Mouse (Mus musculus) heart, embryonic 13.5 days (tissue): ENCODE data around the gene Gm11938. TPM values are rescaled to one million over a fixed set of nuclear protein-coding genes. Genes with fewer than 3 reads are reported as not detected.
"Not testable (repeated sequence)": the region's sequence is repeated elsewhere in the genome, so short reads cannot be mapped to it uniquely, and the experiment has no call there.

Experiments
- ATAC-seq: fragments of 200-750 bp; cut with Nextera tagmentation; 2 replicates; pipeline ENCODE4 v1.8.0; 2017; ENCODE audit warnings: moderate TSS enrichment; ENCODE audit not compliant: insufficient number of reproducible peaks, low FRiP score, low TSS enrichment; ENCODE audit errors: extremely low read depth
- H3K27ac ChIP-seq: fragments of 300-500 bp; sonication (generic); replicated peaks from 2 replicates; pipeline ENCODE4 v1.5.1; 2015; ENCODE audit warnings: moderate library complexity, mild to moderate bottlenecking, inconsistent platforms
- H3K27me3 ChIP-seq: fragments of 300-500 bp; sonication (generic); replicated peaks from 2 replicates; pipeline ENCODE4 v1.6.1; 2015; ENCODE audit warnings: mild to moderate bottlenecking, inconsistent platforms
- H3K36me3 ChIP-seq: fragments of 300-500 bp; sonication (generic); 2 replicates; pipeline ENCODE4 v1.6.1; 2015; ENCODE audit warnings: mild to moderate bottlenecking, inconsistent platforms
- H3K4me1 ChIP-seq: fragments of 300-500 bp; sonication (generic); 2 replicates; pipeline ENCODE4 v1.6.1; 2015; ENCODE audit warnings: inconsistent platforms
- H3K4me2 ChIP-seq: fragments of 300-500 bp; sonication (generic); 2 replicates; pipeline ENCODE4 v1.6.1; 2015; ENCODE audit warnings: inconsistent platforms, mild to moderate bottlenecking, moderate library complexity
- H3K4me3 ChIP-seq: fragments of 300-500 bp; sonication (generic); 2 replicates; pipeline ENCODE4 v1.5.1; 2015; ENCODE audit warnings: moderate library complexity, mild to moderate bottlenecking, inconsistent platforms
- H3K9ac ChIP-seq: fragments of 300-500 bp; sonication (generic); 2 replicates; pipeline ENCODE4 v1.6.1; 2015; ENCODE audit warnings: inconsistent platforms, mild to moderate bottlenecking, moderate library complexity
- H3K9me3 ChIP-seq: fragments of 300-500 bp; sonication (generic); 2 replicates; pipeline ENCODE4 v1.6.1; 2016; ENCODE audit warnings: inconsistent platforms
- WGBS: fragments of 180-500 bp; shearing (Covaris S2); methylation state at CpG from one replicate; pipeline ENCODE4 v1.1.7; 2015; ENCODE audit warnings: mixed read lengths; 5-methylcytosine and 5-hydroxymethylcytosine counted together
- polyA plus RNA-seq: library from polyadenylated mRNA; unstranded; fragments of >200 nt; fragmentation: Nextera tagmentation; extraction: Ambion mirVana; gene quantifications from 2 replicates; pipeline ENCODE4 v1.2.1, GENCODE M21; 2015

Gene Gm11938
- not detected in 2 replicates for polyA plus RNA-seq

DNA sequence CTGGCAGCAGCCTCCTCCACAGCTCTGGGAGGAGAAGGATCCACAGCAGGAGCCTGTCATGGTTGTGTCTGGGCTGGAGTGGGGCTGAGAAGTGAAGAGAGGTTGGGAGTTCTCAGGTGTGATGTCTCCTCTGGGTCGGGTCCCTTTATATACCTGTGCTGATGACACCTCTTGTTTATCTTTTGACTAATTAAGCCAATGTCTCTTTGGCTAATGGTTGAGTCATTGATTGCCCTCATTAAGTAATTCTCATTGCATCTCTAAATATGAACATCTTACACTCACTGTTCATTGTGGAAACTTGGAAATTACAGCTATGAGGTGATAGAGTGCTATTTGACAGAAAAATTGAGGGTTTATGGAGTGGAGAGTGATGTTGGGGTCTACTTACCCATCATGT is at the start of gene Gm11938:
Gene Gm11938 (minus strand): TSS at position 101 of the 400 bp plus-strand sequence.
- not testable (repeated sequence) for H3K27me3 ChIP-seq, H3K36me3 ChIP-seq, ATAC-seq, H3K4me3 ChIP-seq, H3K9ac ChIP-seq, H3K27ac ChIP-seq, H3K9me3 ChIP-seq, H3K4me2 ChIP-seq, H3K4me1 ChIP-seq
- WGBS: 42% methylated on average over 1 of the region's 1 CpGs

DNA sequence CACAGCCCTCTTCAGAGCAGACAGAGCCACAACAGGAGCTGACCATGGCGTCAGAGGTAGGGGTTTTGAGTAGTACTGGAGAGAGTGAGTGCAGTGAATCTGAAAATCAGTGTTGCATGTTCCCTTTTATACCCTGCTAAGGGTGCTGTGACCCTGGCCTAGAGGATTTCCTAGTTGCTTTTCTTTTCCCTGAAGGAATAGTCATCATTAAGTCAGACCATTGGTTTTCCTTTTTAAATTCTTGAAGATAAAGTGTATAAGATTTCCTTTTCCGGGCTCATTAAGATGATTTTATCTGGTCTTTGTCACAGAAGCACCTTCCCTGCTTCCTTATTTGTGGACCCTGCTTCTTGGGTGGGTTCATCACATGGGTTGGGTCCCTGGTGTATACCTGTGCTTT is 47.0 kb upstream of the Gm11938 start, which contains the start of gene Gm11555:
Gene Gm11555 (minus strand): TSS at position 101 of the 400 bp plus-strand sequence.
- H3K4me1 ChIP-seq: no peaks in the 10 kb centered on the region
- no peak within 1 kb of the TSS for H3K4me2 ChIP-seq
- no peak for ATAC-seq
- no peaks in the 10 kb centered on the region for H3K36me3 ChIP-seq
- no peaks in the 10 kb centered on the region; the same call in 1 of the 2 replicates for H3K27me3 ChIP-seq
- no peak within 1 kb of the TSS for H3K4me3 ChIP-seq
- WGBS: 65% methylated on average over 2 of the region's 2 CpGs
- no peaks in the 10 kb centered on the region; the same call in 1 of the 2 replicates for H3K9me3 ChIP-seq
- no peak within 1 kb of the TSS for H3K27ac ChIP-seq
- H3K9ac ChIP-seq: no peak within 1 kb of the TSS

DNA sequence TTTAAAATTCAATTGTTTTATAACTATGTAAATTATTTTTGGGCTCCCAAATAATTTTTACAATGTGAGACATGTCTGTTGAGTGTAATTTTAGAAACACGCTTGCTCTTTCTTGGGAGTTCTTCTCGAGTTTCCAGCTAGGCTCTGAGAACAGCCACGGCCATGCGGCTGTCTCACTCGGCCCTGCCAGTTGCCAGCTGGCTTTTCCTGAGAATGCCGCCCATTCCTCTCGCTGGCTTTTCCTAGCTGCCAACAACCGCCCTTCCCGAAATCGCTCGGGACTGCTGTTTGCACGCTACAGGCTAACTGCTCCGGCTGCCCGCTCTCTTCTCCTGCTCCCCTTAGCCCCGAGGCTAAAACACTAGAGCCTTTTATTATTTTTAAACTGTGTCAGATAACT is 43.3 kb upstream of the Gm11938 start:
- Histone ChIP-seq H3K4me1 (no peaks in the 10 kb centered on the region), H3K9ac (no peak overlapping the region), H3K27ac (no peak overlapping the region), H3K36me3 (no peaks in the 10 kb centered on the region), H3K4me3 (no peak overlapping the region), H3K9me3 (no peaks in the 10 kb centered on the region; the same call in 1 of the 2 replicates), H3K4me2 (no peak overlapping the region), H3K27me3 (peaks cover 3% of the 10 kb centered on the region)
- WGBS: 79% methylated on average over 15 of the region's 15 CpGs
- no peak for ATAC-seq

DNA sequence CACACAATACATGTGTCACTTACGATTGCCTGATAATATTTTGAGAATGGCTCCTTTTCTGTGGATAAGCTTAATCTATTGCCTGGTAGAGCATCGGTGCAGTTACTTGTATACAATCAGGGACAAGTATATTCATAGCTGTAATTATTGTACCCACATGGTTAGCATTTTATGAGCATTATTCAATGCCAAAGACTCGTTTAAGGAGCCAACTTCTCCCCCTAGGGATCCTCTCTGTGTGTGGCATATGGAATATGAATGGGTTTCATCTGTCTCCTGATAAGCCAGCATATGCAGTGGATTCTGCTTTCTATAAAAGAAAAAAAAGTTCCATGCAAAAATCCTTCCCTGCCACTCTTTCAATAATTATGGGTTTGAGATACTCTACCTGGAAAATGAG is 41.2 kb upstream of the Gm11938 start:
- H3K27me3 ChIP-seq: peaks cover 3% of the 10 kb centered on the region
- no peaks in the 10 kb centered on the region for H3K36me3 ChIP-seq
- no peak overlapping the region for H3K9ac ChIP-seq
- H3K4me3 ChIP-seq: no peak overlapping the region
- no peak overlapping the region for H3K4me2 ChIP-seq
- ATAC-seq: no peak
- no peak overlapping the region for H3K27ac ChIP-seq
- H3K9me3 ChIP-seq: no peaks in the 10 kb centered on the region
- 70% methylated on average over 3 of the region's 3 CpGs for WGBS
- no peaks in the 10 kb centered on the region for H3K4me1 ChIP-seq

DNA sequence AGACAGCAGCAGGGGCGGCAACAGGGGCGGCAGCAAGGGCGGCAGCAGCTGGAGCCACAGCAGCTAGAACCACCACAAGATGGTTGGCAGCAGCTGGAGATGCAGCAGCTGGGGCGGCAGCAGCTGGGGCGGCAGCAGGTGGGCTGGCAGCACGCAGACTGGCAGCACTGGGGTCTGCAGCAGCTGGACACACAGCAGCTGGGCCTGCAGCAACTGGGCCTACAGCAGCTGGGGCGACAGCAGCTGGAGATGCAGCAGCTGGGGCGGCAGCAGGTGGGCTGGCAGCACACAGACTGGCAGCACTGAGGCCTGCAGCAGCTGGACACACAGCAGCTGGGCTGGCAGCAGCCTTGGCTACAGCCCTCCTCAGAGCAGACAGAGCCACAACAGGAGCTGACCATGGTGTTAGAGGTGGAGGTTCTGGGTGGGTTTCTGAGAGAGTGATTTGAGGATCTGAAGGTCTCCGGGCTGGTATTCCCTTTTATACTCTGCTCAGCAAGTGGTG is 40.6 kb upstream of the Gm11938 start, which contains the start of gene Krtap4-7:
Gene Krtap4-7 (minus strand): TSS at position 455 of the 505 bp plus-strand sequence.
- not testable (repeated sequence) for H3K4me1 ChIP-seq, H3K9me3 ChIP-seq, H3K4me3 ChIP-seq, H3K27ac ChIP-seq, H3K9ac ChIP-seq, H3K36me3 ChIP-seq, H3K4me2 ChIP-seq, H3K27me3 ChIP-seq, ATAC-seq
- 74% methylated on average over 9 of the region's 9 CpGs for WGBS

DNA sequence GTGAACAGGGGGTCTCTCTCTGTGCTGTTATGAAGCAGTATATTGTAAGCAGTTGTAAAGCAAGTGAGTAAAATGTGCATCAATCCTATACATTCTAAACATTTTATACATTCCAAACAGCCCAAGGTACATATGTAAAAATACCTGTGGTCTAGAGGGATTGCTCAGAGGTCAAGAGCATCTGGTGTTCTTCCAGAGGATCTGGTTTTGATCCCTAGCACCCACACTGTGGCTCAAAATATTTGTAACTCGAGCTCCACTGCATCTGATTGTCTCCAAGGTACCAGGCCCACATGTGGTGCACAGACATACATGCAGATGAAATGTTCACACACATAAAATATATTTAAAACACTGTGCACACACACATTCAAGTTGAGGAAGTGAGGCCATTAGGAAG is 37.8 kb upstream of the Gm11938 start:
- Histone ChIP-seq H3K27me3 (peaks cover 3% of the 10 kb centered on the region; the same call in 1 of the 2 replicates), H3K9me3 (no peaks in the 10 kb centered on the region), H3K9ac (no peak overlapping the region), H3K4me2 (no peak overlapping the region), H3K4me3 (no peak overlapping the region), H3K4me1 (peaks cover 3% of the 10 kb centered on the region; the same call in 1 of the 2 replicates), H3K36me3 (no peaks in the 10 kb centered on the region), H3K27ac (no peak overlapping the region)
- ATAC-seq: no peak
- 13% methylated on average over 1 of the region's 1 CpGs for WGBS

DNA sequence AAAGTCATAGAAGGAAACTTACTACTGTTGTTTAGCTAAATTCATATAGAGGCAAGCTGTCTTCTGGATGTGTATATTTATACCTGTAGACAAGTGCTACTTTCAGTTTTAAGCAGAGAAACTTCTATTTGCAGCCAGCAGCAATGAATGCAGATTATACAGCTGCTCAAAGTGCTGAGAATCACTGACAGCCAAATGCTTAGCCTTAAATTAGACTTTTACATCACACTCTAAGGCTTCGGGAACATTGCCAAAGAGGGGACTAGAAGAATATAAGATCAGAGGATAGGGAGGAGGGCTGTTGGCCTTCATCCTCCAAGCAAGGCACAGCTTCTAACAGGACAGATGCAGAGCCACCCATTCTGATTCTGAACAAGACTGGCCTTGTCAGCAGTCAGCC is 34.0 kb upstream of the Gm11938 start:
- WGBS: 60% methylated on average over 1 of the region's 1 CpGs
- H3K9me3 ChIP-seq: no peaks in the 10 kb centered on the region
- ATAC-seq: no peak

DNA sequence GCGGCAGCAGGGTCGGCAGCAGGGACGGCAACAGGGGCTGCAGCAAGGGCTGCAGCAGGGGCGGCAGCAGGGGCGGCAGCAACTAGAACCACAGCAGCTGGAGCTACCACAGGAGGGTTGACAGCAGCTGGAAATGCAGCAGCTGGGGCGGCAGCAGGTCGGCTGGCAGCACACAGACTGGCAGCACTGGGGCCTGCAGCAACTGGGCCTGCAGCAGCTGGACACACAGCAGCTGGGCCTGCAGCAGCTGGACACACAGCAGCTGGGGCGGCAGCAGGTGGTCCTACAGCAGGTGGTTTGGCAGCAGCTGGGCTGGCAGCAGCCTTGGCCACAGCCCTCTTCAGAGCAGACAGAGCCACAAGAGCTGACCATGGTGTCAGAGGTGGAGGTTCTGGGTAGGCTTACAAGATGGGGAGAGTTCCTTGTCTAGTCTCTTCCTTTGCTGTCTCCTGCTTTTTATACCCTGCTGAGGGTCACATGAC is 31.6 kb upstream of the Gm11938 start, which contains the start of gene Krtap4-2:
Gene Krtap4-2 (minus strand): TSS at position 432 of the 482 bp plus-strand sequence.
- H3K4me2 ChIP-seq: no peak within 1 kb of the TSS
- 34% methylated on average over 8 of the region's 8 CpGs for WGBS
- no peak within 1 kb of the TSS for H3K9ac ChIP-seq
- H3K27me3 ChIP-seq: no peaks in the 10 kb centered on the region; the same call in 1 of the 2 replicates
- H3K27ac ChIP-seq: no peak within 1 kb of the TSS
- no peak for ATAC-seq
- H3K4me3 ChIP-seq: no peak within 1 kb of the TSS
- H3K36me3 ChIP-seq: no peaks in the 10 kb centered on the region
- no peaks in the 10 kb centered on the region for H3K9me3 ChIP-seq
- H3K4me1 ChIP-seq: peaks cover 3% of the 10 kb centered on the region; the same call in 1 of the 2 replicates

More for the DNA sequence above, 34.0 kb upstream of the Gm11938 start:
- Histone ChIP-seq H3K36me3 (no peaks in the 10 kb centered on the region), H3K4me1 (peaks cover 3% of the 10 kb centered on the region; the same call in 1 of the 2 replicates), H3K4me3 (no peak overlapping the region), H3K27me3 (no peaks in the 10 kb centered on the region; the same call in 1 of the 2 replicates), H3K27ac (no peak overlapping the region), H3K4me2 (no peak overlapping the region), H3K9ac (no peak overlapping the region)

DNA sequence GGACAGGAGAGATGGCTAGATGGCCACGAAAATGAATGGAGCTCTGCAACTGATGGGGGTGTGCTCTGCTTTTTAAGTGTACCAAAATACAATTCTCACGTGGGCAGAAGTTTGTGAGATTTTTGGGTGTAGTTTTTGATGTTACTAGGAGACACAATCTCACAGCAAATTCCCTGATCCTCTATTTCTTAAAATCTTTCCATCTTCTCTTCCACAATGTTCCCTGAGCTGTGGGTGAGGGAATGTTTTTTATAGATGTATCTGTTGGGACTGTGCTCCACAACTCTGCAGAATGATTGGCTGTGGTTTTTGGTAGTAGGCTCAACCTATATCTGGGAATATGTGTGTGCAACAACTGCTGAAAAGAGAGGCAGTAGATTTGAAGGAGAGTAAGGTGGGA is 30.2 kb upstream of the Gm11938 start:
- Histone ChIP-seq H3K4me1 (peaks cover 3% of the 10 kb centered on the region; the same call in 1 of the 2 replicates), H3K27me3 (no peaks in the 10 kb centered on the region; the same call in 1 of the 2 replicates), H3K4me3 (no peak overlapping the region), H3K27ac (no peak overlapping the region), H3K9ac (no peak overlapping the region), H3K9me3 (no peaks in the 10 kb centered on the region), H3K4me2 (no peak overlapping the region), H3K36me3 (no peaks in the 10 kb centered on the region)
- 62% methylated on average over 2 of the region's 2 CpGs for WGBS
- no peak for ATAC-seq

DNA sequence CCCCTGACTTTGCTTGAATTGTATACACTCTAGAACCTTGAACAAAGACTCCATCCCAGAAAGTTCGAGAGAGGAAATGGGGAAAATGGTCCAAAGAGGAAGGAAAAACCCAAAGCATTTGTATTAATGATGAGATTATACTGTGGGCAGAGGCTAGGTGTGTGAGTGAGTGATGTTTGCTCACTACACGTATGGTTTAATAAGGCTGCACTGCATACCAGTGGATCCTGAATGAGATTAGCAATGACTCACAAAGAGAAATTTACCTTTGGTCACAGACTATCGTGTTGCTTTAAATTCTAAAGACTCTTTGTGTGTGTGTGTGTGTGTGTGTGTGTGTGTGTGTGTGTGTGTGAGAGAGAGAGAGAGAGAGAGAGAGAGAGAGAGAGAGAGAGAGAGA is 27.8 kb upstream of the Gm11938 start:
- H3K4me3 ChIP-seq: no peak overlapping the region
- H3K9me3 ChIP-seq: no peaks in the 10 kb centered on the region
- no peak overlapping the region for H3K27ac ChIP-seq
- H3K4me1 ChIP-seq: no peaks in the 10 kb centered on the region
- no peaks in the 10 kb centered on the region for H3K36me3 ChIP-seq
- no peak overlapping the region for H3K9ac ChIP-seq
- 61% methylated on average over 3 of the region's 3 CpGs for WGBS
- ATAC-seq: no peak
- no peak overlapping the region for H3K4me2 ChIP-seq
- H3K27me3 ChIP-seq: no peaks in the 10 kb centered on the region; the same call in 1 of the 2 replicates

DNA sequence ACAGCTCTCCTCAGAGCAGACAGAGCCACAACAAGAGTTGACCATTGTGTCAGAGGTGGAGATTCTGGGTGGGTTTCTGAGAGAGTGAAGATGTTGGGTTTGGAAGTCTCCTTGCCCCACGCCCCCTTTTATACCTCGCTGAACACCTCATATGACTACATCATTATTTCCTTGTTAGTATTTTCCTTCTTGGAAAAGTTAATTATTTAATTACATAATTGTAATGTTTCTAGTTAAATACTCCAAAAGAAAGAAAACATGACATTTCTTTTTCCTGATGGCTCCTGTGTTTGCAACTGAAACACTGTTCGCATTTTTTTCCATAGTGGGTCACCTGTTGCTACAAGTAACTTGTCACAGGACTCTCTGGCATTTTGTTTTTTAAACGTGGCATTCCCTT is 25.0 kb upstream of the Gm11938 start, which contains the start of gene Krtap4-1:
Gene Krtap4-1 (minus strand): TSS at position 101 of the 400 bp plus-strand sequence.
- Histone ChIP-seq H3K4me2 (no peak within 1 kb of the TSS), H3K27me3 (no peaks in the 10 kb centered on the region), H3K9me3 (no peaks in the 10 kb centered on the region), H3K4me3 (no peak within 1 kb of the TSS), H3K4me1 (no peaks in the 10 kb centered on the region), H3K36me3 (no peaks in the 10 kb centered on the region), H3K27ac (no peak within 1 kb of the TSS), H3K9ac (no peak within 1 kb of the TSS)
- 68% methylated on average over 4 of the region's 4 CpGs for WGBS
- ATAC-seq: no peak

DNA sequence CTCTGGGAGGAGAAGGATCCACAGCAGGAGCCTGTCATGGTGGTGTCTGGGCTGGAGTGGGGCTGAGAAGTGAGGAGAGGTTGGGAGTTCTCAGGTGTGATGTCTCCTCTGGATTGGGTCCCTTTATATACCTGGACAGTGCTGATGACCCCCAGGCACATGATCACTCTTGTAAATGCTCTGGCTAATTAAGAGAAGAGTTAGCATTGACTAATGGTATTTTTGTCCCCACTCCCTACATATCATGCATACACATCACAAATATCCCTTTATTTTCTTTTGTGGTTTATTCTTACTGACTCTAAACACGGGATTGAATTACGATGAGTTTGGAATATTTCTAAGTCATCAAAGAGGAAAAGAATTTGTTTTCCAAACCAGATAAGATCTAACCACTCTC is 17.2 kb upstream of the Gm11938 start, which contains the start of gene Gm11562:
Gene Gm11562 (minus strand): TSS at position 101 of the 400 bp plus-strand sequence.
- 76% methylated on average over 2 of the region's 2 CpGs for WGBS
- Histone ChIP-seq H3K9ac (no peak within 1 kb of the TSS), H3K4me2 (no peak within 1 kb of the TSS), H3K36me3 (no peaks in the 10 kb centered on the region), H3K27me3 (no peaks in the 10 kb centered on the region), H3K4me1 (no peaks in the 10 kb centered on the region), H3K9me3 (no peaks in the 10 kb centered on the region), H3K27ac (no peak within 1 kb of the TSS), H3K4me3 (no peak within 1 kb of the TSS)
- no peak for ATAC-seq
